Mouse (Mus musculus): Measurements from ENCODE around the gene Umodl1. TPM values are rescaled to one million over a fixed set of nuclear protein-coding genes. Genes with fewer than 3 reads are reported as not detected.

Umodl1 gene
- total and polyA plus RNA-seq, 2 experiments, result not detected

GRCm38 (mm10) chr17:30950780-30951179, 3.7 kb upstream of the Umodl1 start:
- WGBS, result 2% methylated on average over 7 of the region's 7 CpGs
- peak; percentile 33 for DNase-seq (ENCODE audit: extremely low read depth, low read depth, low spot score)
- H3K79me2 ChIP-seq (ENCODE audit: control insufficient read depth, insufficient read depth, low read length), result no peaks in the 10 kb centered on the region
- TF ChIP-seq CTCF (IDR thresholded peaks at IDR 0.05; ENCODE audit: low read depth, low read length), result no peak
- no peak for TF ChIP-seq POLR2A (IDR thresholded peaks at IDR 0.05; ENCODE audit: extremely low read depth, insufficient read depth, low read length)
- H3K4me1 ChIP-seq (ENCODE audit: control insufficient read depth, insufficient read depth, low read length), result no peaks in the 10 kb centered on the region
- no peak overlapping the region for H3K9ac ChIP-seq (ENCODE audit: low read depth, low read length)
- no peak overlapping the region for H3K27ac ChIP-seq (replicated peaks; ENCODE audit: insufficient read depth, low read depth, low read length)
- H3K27me3 ChIP-seq (ENCODE audit: control insufficient read depth, insufficient read depth, low read length), result no peaks in the 10 kb centered on the region
- no peaks in the 10 kb centered on the region for H3K36me3 ChIP-seq (ENCODE audit: control insufficient read depth, insufficient read depth, low read length)
- H3K4me3 ChIP-seq (ENCODE audit: insufficient read depth, low read depth, low read length), result no peak overlapping the region

GRCm38 (mm10) chr17:30951600-30951999, 2.8 kb upstream of the Umodl1 start:
- 68% methylated on average over 8 of the region's 8 CpGs for WGBS
- no peak for TF ChIP-seq POLR2A (IDR thresholded peaks at IDR 0.05; ENCODE audit: extremely low read depth, insufficient read depth, low read length)
- no peak for TF ChIP-seq CTCF (IDR thresholded peaks at IDR 0.05; ENCODE audit: low read depth, low read length)
- H3K79me2 ChIP-seq (ENCODE audit: control insufficient read depth, insufficient read depth, low read length), result no peaks in the 10 kb centered on the region
- no peaks in the 10 kb centered on the region for H3K27me3 ChIP-seq (ENCODE audit: control insufficient read depth, insufficient read depth, low read length)
- H3K36me3 ChIP-seq (ENCODE audit: control insufficient read depth, insufficient read depth, low read length), result no peaks in the 10 kb centered on the region
- H3K9ac ChIP-seq (ENCODE audit: low read depth, low read length), result no peak overlapping the region
- no peak overlapping the region for H3K4me3 ChIP-seq (ENCODE audit: insufficient read depth, low read depth, low read length)
- no peak for DNase-seq (ENCODE audit: extremely low read depth, low read depth, low spot score)
- no peak overlapping the region for H3K27ac ChIP-seq (replicated peaks; ENCODE audit: insufficient read depth, low read depth, low read length)
- H3K4me1 ChIP-seq (ENCODE audit: control insufficient read depth, insufficient read depth, low read length), result no peaks in the 10 kb centered on the region

DNA sequence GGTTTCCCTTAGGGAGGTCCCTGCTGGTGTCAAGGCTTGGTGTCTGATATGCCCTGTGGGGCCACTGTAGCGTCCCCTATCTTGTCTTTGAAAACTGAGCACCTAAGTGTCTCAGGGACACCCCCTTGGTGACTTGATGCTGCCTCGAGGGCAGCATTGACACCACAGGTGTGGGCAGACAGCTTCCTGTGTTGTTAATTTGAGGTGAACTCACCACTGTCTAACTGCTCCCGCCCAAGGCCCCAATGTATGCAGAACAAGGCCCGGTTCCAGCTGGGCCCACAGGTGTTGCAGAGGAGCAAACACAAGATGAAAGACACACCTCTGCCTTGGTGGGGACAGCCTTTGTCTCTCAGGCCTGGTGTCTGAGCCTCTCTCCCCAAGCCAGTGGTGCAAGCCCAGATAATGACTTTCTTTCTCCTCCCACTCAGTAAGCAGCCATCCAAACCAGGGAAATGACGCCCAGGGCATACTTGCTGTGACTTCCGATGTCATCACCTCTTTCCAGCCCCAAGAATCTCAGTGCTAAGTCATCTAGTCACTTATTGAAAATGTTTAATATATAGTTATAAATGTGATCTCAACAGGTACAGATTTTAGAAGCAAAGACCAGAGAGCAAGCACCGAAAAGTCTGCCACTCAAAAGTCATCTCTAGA, 7.6 kb downstream of the Umodl1 start:
- Histone ChIP-seq H3K79me2 (ENCODE audit: control insufficient read depth, insufficient read depth, low read length) (no peaks in the 10 kb centered on the region), H3K27me3 (ENCODE audit: control insufficient read depth, insufficient read depth, low read length) (no peaks in the 10 kb centered on the region), H3K4me3 (ENCODE audit: insufficient read depth, low read depth, low read length) (no peak overlapping the region), H3K36me3 (ENCODE audit: control insufficient read depth, insufficient read depth, low read length) (no peaks in the 10 kb centered on the region), H3K4me1 (ENCODE audit: control insufficient read depth, insufficient read depth, low read length) (no peaks in the 10 kb centered on the region), H3K9ac (ENCODE audit: low read depth, low read length) (no peak overlapping the region), H3K27ac (replicated peaks; ENCODE audit: insufficient read depth, low read depth, low read length) (no peak overlapping the region)
- no peak for TF ChIP-seq POLR2A (IDR thresholded peaks at IDR 0.05; ENCODE audit: extremely low read depth, insufficient read depth, low read length)
- no peak for TF ChIP-seq CTCF (IDR thresholded peaks at IDR 0.05; ENCODE audit: low read depth, low read length)
- 50% methylated on average over 7 of the region's 7 CpGs for WGBS
- DNase-seq (ENCODE audit: extremely low read depth, low read depth, low spot score), result no peak

- no peaks in the 10 kb centered on the region for H3K36me3 ChIP-seq (ENCODE audit: control insufficient read depth, insufficient read depth, low read length)
- no peaks in the 10 kb centered on the region for H3K27me3 ChIP-seq (ENCODE audit: control insufficient read depth, insufficient read depth, low read length)
- no peak for TF ChIP-seq POLR2A (IDR thresholded peaks at IDR 0.05; ENCODE audit: extremely low read depth, insufficient read depth, low read length)
- no peak for TF ChIP-seq CTCF (IDR thresholded peaks at IDR 0.05; ENCODE audit: low read depth, low read length)
- H3K27ac ChIP-seq (replicated peaks; ENCODE audit: insufficient read depth, low read depth, low read length), result no peak overlapping the region
- H3K79me2 ChIP-seq (ENCODE audit: control insufficient read depth, insufficient read depth, low read length), result no peaks in the 10 kb centered on the region
- no peak overlapping the region for H3K9ac ChIP-seq (ENCODE audit: low read depth, low read length)
- no peaks in the 10 kb centered on the region for H3K4me1 ChIP-seq (ENCODE audit: control insufficient read depth, insufficient read depth, low read length)
- no peak for DNase-seq (ENCODE audit: extremely low read depth, low read depth, low spot score)
- H3K4me3 ChIP-seq (ENCODE audit: insufficient read depth, low read depth, low read length), result no peak overlapping the region
- WGBS, result 34% methylated on average over 2 of the region's 2 CpGs
These were observed 8.4 kb downstream of the Umodl1 start for GRCm38 (mm10) chr17:30962880-30963279.

DNA sequence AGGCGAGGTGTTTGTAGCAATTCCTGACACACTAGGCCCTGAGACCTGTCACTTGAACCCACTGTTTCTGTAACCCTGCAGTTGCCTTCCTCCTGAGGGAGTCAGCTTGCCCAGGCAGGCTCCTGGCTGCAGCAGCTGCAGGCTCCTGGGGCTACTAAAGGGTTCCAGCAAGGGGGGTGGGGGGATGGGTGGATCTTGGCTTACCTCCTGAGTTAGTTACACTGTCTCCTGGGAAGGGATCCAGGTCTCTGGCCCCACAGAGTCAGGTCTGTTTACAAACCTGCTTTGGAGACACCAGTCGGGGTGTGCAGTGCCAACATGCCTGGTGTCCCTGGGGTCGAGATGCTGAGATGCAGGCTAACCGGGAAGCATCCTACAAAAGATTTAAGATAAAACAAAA, 15.5 kb downstream of the Umodl1 start:
- Histone ChIP-seq H3K79me2 (ENCODE audit: control insufficient read depth, insufficient read depth, low read length) (no peaks in the 10 kb centered on the region), H3K4me1 (ENCODE audit: control insufficient read depth, insufficient read depth, low read length) (no peaks in the 10 kb centered on the region), H3K9ac (ENCODE audit: low read depth, low read length) (no peak overlapping the region), H3K36me3 (ENCODE audit: control insufficient read depth, insufficient read depth, low read length) (no peaks in the 10 kb centered on the region), H3K27me3 (ENCODE audit: control insufficient read depth, insufficient read depth, low read length) (no peaks in the 10 kb centered on the region), H3K4me3 (ENCODE audit: insufficient read depth, low read depth, low read length) (no peak overlapping the region), H3K27ac (replicated peaks; ENCODE audit: insufficient read depth, low read depth, low read length) (no peak overlapping the region)
- no peak for DNase-seq (ENCODE audit: extremely low read depth, low read depth, low spot score)
- WGBS, result 58% methylated on average over 4 of the region's 4 CpGs
- TF ChIP-seq CTCF (IDR thresholded peaks at IDR 0.05; ENCODE audit: low read depth, low read length) (no peak), POLR2A (IDR thresholded peaks at IDR 0.05; ENCODE audit: extremely low read depth, insufficient read depth, low read length) (no peak)

DNA sequence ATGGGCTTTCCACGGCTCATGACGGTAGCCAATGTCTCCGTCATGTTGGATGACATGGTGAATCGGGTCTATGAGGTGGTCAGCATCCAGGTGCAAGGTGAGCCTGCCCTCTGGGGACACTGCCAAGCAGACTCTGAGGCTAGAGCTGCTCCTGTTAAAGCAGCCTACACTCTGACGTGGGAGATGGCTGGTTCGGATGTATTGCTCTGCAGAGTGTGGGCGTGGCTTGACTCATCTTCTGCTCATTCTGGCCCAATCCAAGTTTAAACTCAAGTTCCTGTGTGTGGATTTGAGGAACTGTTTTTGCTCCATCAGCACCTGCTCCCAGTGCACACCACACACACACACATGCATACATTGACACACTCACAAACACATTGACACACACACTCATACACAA, 17.4 kb downstream of the Umodl1 start:
- DNase-seq (ENCODE audit: extremely low read depth, low read depth, low spot score), result no peak
- Histone ChIP-seq H3K9ac (ENCODE audit: low read depth, low read length) (no peak overlapping the region), H3K4me1 (ENCODE audit: control insufficient read depth, insufficient read depth, low read length) (no peaks in the 10 kb centered on the region), H3K79me2 (ENCODE audit: control insufficient read depth, insufficient read depth, low read length) (no peaks in the 10 kb centered on the region), H3K27ac (replicated peaks; ENCODE audit: insufficient read depth, low read depth, low read length) (no peak overlapping the region), H3K36me3 (ENCODE audit: control insufficient read depth, insufficient read depth, low read length) (no peaks in the 10 kb centered on the region), H3K4me3 (ENCODE audit: insufficient read depth, low read depth, low read length) (no peak overlapping the region), H3K27me3 (ENCODE audit: control insufficient read depth, insufficient read depth, low read length) (no peaks in the 10 kb centered on the region)
- no peak for TF ChIP-seq CTCF (IDR thresholded peaks at IDR 0.05; ENCODE audit: low read depth, low read length)
- no peak for TF ChIP-seq POLR2A (IDR thresholded peaks at IDR 0.05; ENCODE audit: extremely low read depth, insufficient read depth, low read length)
- WGBS, result 84% methylated on average over 7 of the region's 7 CpGs
